Mouse (Mus musculus) myocyte (in vitro differentiated cells): ENCODE measurements around the gene Ankrd22.

Experiments used
- E2F4 ChIP-seq: IDR thresholded peaks from one replicate; pipeline ENCODE4 v1.6.1; 2011; ENCODE audit warnings: mild to moderate bottlenecking, control low read depth, moderate library complexity; ENCODE audit not compliant: insufficient read depth
- POLR2A ChIP-seq: IDR thresholded peaks from one replicate; pipeline ENCODE4 v1.6.1; 2011; ENCODE audit warnings: low read depth, mild to moderate bottlenecking, control low read depth, moderate library complexity; ENCODE audit not compliant: insufficient read length
- POLR2AphosphoS2 ChIP-seq: IDR thresholded peaks from one replicate; pipeline ENCODE4 v1.6.1; 2011; ENCODE audit warnings: low read depth, control low read depth; ENCODE audit not compliant: insufficient read length
- TCF3 ChIP-seq: IDR thresholded peaks from one replicate; pipeline ENCODE4 v1.6.1; 2011; ENCODE audit warnings: low read depth, control low read depth; ENCODE audit not compliant: insufficient read length

DNA sequence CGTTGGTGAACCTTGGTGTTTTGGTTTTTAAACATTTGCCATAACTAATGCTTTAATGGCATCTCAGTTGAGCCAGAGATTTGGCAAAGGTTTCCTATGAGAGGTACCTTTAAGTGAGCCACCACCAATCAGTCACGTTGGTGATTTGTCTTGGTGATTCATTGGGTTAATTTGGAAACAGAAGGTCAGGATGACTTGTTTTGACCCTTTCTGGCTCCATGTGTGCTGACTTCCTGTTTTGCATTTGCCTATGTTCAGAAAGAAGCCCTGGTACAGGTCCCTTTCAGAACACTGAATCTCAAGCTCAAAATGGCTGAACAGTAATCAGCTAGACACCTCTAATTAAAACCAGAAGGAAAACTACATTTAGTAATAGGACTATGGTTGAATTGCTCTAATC lies 33.6 kb upstream of the Ankrd22 start:
- TF ChIP-seq POLR2A (no peak), E2F4 (no peak), TCF3 (no peak), POLR2AphosphoS2 (no peak)
